Mouse (Mus musculus) kidney, postnatal 36 days (tissue): ENCODE measurements around the gene Gm9837.
"Not testable (repeated sequence)": the region's sequence is repeated elsewhere in the genome, so short reads cannot be mapped to it uniquely, and the experiment has no call there.

Source experiments
- DNase-seq, 2 experiments: peaks; one replicate each; pipeline ENCODE4 v3.0.0; 2021 to 2022; ENCODE audit warnings: mixed read lengths in 2 of 2

Gm9837 gene

GRCm38 (mm10) chr11:53456474-53457371 is 13.6 kb downstream of the Gm9837 start, which contains the start of the genes Gm10447 and Shroom1:
Gene Gm10447 (minus strand): TSS chr11:53457110.
Gene Shroom1 (plus strand): TSS chr11:53457205.
- peak; percentile 56 to 75 for DNase-seq

DNA sequence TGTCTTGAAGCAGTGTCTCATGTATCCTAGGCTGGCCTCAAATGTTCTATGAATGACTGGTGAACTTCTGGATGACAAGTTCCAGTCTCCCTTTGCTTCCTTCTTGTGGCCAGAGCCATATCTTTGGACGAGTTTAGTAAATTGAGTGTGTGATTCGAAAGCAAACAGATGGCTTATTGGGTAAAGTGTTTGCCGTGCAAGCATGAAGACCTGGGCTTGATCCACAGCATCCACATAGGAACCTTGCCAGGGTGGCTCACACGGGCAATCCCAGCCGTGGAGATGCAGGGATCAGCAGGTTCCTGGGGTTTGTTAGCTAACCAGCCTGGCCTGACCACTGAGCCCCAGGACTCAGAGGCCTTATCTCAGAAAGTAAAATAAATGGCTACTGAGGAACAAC is 17.2 kb downstream of the Gm9837 start:
- no peak for DNase-seq

- DNase-seq: peak in 1 of 2 experiments; percentile 59
These were observed 17.9 kb downstream of the Gm9837 start for GRCm38 (mm10) chr11:53452396-53452795.

GRCm38 (mm10) chr11:53451361-53451760 is 18.9 kb downstream of the Gm9837 start:
- no peak for DNase-seq

DNA sequence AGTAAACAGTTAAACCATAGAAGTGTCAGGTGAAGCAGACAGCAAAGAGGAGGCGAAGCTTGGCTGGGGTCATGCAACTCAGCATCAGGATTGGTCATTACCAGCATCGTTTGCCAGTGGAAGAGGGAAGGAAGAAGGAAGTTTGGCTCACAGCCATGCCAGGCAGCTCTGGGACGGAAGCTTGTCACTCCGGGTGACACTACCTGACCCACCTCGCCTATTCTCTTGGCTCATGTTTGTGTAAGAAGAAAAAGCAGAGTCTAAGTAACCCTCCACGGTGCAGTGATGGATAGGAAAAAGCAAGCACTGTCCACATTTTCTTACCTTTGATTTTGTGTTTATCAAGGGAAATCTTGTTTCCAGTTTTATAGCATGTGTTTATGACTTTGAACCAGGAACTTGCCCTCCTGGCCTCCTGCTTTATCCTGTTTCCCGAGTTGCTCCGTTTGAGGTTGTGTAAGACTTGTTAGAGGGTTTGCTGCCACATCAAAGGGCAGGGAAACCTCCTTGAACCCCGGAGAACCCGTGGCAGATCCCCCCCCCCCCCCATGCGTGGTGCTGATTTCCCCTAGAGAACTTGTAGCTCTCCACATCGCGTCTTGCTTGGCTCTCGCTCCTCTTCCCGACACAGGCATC is 20.1 kb downstream of the Gm9837 start:
- peak in 1 of 2 experiments; percentile 27 for DNase-seq

DNA sequence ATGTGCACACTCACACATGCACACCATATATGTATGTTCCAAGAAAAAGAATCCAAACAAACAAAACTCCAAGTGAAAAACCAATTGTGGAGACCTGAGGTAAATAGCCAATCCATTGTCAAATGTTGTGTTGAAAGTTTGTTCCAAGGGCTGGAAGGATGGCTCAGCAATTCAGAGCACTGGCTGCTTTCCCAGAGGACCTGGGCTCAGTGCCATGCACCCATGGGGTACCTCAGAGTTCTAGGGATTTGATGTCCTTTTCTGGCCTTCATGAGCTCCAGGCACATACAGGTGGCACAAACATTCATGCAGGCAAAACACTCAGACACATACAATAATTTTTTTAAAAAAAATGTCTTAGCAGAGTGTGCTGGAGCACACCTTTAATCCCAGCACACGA is 21.8 kb downstream of the Gm9837 start:
- DNase-seq: peak; percentile 83 to 92

GRCm38 (mm10) chr11:53447996-53448395 is 22.3 kb downstream of the Gm9837 start:
- no peak for DNase-seq

DNA sequence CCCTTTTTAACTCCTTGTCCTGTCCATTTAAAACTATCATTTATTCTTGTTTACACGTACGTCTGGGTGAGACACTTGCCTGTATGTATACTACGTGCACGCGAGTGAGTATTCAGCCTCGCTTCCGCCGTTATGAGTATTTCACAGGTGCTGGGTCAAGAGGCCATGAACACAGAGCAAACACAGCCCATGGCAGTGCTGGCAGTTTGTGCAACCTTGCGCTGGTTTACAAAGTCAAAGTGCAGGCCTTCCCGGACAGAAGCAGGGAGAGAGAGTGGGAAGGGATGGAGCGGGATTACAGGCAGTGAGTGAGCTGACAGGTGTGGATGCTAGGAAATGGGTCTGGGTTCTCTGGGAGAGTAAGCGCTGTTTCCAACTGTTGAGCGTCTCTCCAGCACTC is 24.1 kb downstream of the Gm9837 start:
- no peak for DNase-seq

GRCm38 (mm10) chr11:53445562-53445961 is 24.7 kb downstream of the Gm9837 start:
- no peak for DNase-seq

- DNase-seq: peak in 1 of 2 experiments; percentile 70
These were observed 26.4 kb downstream of the Gm9837 start for GRCm38 (mm10) chr11:53443861-53444260.

DNA sequence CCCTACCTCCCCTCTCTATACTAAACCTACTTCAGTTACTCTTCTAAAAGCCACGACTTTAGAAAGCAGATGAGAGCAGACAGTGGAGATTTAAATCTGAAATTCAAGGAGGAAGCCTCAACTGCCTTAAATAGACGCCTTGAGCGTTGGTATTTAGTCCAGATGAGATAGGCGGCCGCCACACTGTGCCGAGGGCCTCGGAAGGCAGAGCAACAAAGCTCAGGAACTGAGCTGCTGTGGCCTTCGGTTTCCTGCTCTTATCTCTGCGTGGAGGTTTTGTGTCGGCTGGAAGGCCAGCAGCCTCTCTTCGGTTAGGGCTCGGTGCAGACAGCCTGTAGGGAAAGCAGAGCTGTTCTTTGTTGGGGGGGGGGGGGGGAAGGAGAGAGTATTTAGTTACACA is 28.4 kb downstream of the Gm9837 start:
- DNase-seq: no peak

GRCm38 (mm10) chr11:53436338-53436737 is 33.9 kb downstream of the Gm9837 start:
- no peak for DNase-seq

DNA sequence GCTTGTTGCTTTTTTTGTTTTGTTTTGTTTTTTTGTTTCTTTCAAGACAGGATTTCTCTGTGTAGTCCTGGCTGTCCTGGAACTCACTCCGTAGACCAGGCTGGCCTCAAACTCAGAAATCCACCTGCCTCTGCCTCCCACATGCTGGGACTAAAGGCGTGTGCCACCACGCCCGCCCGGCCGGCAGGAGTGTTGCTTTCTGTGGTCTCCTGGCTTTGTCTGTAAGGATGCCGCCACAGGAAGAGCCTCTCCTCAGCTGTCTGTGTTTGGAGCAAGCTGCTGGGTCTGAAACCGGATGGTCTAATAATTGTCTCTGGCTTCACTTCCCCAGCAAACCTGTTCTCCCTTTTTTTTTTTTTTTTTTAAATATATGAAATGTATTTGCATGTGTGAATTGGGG is 34.8 kb downstream of the Gm9837 start:
- DNase-seq: no peak

- DNase-seq: no peak
These were observed 37.2 kb downstream of the Gm9837 start for GRCm38 (mm10) chr11:53433057-53433456.

DNA sequence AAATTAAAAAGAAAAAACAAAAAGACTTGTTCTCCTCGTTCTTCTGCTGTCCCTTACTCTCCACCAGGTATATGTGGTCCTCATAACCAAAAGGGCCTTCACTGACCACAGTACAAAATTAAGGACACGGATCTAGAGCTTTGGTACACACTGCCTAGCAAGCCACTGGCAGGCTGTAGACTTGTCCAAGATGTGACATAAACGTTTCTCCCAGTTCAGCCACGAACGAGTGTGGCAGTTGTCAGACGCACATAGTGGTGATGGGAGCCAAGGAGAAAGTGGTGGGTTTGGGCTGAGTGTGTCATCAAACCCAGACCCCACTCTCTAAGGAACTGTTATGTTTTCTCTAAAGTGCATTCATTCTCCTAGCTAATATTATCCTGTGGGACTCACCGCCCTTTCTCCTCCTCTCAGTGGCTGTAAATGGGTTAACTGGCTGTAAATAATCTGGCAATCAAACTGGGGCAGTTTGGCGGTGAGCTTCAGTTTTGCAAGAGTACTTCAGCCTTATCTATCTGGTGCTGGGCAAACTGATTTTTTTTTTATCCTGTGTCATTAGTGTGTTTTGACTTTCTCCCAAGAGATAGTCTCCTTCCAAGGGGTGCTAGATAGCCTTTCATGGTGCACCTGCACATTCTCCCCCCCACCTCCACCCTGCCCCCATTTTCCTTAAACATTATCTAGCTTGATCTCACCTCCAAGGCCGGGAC is 38.8 kb downstream of the Gm9837 start:
- no peak for DNase-seq

DNA sequence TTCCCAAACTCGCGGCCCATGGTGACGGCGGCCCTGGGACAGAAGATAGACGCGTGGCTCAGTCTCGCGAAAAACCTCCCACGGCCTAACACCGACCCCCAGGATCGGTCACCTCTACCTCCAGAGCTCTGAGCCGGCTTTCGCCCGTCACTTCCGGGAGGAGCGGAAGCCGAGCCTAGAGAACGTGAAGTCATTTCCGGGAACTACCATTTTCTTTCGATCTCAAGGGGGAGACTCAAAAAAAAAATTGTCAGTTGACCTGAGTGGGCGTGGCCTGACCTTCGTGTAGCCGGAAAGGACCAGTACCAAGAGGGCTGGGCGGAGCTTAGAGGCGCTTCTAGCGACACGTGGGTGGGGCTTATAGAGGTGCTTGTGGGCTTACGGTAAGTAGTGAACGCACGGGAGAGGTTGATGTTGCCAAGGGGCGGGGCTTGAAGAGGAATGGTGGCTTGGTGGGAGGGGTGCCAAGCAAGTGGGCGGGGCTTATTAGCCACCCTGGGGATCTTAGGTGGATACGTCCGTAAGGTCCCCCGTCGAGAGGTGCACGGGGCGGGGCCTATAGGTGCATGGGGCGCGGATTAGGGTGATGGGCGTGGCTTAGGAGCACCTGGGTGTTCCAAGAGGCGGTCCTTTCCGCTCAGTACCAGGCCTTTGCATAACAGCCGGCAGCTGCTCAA is 39.5 kb downstream of the Gm9837 start, which contains the start of the genes Uqcrq and Gdf9:
Uqcrq (minus strand) TSS at position 162 of the 677 bp plus-strand sequence.
Gdf9 (plus strand) TSS at position 354 of the 677 bp plus-strand sequence.
- peak; percentile 100 for DNase-seq

GRCm38 (mm10) chr11:53430300-53430669 is 40.0 kb downstream of the Gm9837 start:
- no peak for DNase-seq

DNA sequence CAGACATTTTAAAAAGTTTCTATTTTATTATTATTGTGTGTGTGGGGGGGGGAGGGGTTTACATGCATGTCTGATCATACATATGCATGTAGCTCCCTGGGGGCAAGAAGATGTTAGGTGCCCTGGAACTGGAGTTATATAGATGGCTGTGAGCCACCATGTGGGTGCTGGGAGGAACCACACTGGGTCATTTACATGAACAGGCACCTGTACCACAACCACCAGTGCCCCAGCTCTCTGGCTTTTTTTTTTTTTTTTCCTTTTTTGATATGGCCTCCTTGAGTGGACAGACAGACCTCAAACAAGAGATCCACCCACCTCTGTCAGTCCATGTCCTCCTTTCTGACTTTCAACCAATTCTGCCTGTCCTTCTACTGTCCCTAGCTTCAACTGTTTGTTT is 41.1 kb downstream of the Gm9837 start:
- DNase-seq: no peak

GRCm38 (mm10) chr11:53428716-53429057 is 41.6 kb downstream of the Gm9837 start:
- DNase-seq: no peak

GRCm38 (mm10) chr11:53427993-53428715 is 42.1 kb downstream of the Gm9837 start:
- DNase-seq: peak in 1 of 2 experiments; percentile 30

DNA sequence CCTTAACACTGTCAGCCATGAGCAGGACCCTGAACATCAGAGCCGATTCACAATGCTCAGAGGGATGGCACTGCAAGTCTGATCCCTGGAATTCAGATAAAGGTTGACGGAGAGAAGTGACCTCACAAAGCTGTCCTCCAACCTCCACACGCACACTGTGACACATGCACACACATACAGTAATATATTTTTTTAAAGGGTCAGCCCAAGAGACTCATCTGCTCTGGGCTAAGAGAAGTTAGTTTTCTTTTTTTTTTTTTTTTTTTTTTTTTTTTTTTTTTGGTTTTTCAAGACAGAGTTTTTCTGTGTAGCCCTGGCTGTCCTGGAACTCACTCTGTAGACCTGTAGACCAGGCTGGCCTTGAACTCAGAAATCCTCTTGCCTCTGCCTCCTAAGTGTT is 43.4 kb downstream of the Gm9837 start:
- DNase-seq: not testable (repeated sequence)

DNA sequence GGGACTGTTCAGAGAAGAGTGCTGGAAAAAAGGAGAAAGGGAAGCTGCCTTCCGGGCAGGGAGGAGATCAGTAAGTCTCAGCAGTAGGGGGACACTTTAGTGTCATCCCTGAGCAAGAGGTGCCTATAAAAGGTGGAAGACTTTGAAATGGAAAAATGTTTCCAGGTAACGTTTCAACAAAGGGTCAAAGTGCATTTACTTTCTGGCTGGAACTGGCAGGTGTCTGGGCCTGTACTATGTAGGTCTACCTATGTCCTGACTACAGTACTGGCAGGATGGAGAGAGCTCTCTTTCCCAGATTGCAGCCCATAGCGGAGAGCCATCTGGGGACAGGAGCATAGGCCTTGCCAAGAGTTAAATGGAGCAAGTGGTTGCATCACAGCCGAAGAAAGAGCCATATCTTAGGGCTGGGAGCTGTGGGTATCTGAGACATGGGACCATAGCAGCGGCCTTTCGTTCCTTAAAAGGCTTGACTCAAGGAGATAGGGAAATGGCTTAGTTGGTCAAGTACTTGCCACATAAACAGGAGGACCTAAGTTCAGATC is 44.5 kb downstream of the Gm9837 start:
- peak in 1 of 2 experiments; percentile 18 for DNase-seq
